Mouse (Mus musculus): ENCODE measurements around the gene Smpd1.
A peak's percentile ranks its signal among the peaks of the same experiment; 100 is the strongest.

Smpd1 gene

DNA sequence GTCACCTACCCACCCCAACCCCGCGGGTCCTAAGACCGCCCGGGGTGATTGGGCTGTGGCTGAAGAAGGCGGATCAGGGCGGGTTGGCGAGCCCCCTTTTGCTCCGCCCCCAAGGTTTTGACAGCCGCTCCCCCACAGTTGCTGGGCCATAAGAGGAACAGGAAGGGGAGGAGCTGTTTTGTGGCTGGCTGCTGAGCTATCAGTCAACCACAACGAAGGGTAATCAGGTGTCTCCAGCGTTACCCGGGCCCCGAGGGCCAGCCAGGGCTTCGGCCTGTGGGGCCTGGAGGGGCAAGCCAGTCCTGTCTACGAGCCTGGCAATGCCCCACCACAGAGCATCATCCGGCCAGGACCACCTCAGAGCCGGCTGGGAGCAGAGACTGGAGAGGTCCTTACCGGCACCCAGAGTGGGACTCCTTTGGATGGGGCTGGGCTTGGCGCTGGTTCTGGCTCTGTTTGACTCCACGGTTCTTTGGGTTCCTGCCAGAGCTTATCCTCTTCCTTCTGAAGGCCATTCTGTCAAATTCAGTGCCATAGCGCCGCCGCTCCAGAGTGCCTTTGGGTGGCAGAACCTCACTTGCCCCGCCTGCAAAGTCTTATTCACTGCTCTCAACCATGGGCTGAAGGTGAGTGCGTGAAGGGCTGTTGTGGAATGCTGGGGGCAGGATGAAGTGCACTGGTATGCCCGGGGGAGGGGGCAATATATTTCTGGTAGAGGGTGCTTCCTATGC lies at the start of gene Smpd1:
Smpd1 (plus strand) TSS at position 149 of the 731 bp plus-strand sequence.
- peak; percentile 96 for DNase-seq

DNA sequence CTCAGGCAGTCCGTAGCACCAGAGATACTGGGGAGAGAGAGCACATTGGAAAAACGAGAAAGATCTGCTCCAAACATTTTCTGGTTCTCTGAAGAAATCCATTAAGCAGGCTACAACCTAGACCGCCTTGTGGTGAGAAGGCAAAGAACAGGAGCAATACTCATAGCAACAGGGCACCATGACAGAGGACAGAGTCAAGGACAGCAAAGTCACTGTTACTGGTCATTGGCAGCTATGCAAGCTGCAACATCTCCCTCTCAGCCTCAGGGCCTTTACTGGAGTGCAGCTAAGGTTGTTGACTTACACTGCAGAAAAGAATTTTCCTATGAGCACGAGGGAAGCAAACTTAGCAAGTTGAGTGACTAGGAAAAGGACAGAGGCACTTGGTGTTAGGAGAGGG lies 46.9 kb upstream of the Smpd1 start:
- no peak for DNase-seq

- no peak for DNase-seq
Measured at GRCm38 (mm10) chr7:105510143-105510542, 44.0 kb upstream of the Smpd1 start.

GRCm38 (mm10) chr7:105513845-105514291 lies 40.3 kb upstream of the Smpd1 start:
- no peak for DNase-seq

GRCm38 (mm10) chr7:105514561-105514960 lies 39.6 kb upstream of the Smpd1 start:
- DNase-seq: no peak

GRCm38 (mm10) chr7:105515178-105515577 lies 39.0 kb upstream of the Smpd1 start:
- DNase-seq: peak; percentile 47

DNA sequence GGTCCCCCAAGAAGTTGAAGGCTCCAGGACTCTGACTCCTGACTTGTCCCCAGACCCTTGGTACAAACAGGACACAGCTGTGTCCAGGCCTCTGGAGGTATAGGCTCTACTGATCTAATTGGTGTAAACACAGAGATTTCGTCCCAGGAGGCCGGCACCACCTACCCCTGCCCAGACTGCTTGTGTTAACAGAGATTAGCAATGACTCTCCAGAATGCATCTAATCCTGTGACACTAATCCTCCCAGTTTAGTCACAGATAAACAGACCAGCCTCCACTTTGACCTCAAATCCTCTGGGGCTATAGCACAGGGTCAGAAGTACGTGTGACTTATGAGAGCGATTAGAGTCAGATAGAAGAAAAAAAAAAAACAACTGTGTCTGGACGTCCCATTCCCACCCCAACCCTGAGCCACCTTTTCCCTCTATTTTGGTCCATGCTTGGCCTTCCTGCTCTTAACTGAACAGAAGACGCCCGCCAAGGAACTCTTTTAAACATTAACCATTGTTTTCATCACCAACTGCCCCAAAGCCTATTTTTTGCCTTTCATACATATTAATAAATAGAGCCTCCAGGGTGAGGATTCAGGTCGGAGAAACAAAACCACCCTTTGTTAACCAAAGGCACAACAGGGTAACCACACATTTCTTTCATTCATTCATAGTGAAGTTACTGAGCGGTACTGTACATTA lies 37.3 kb upstream of the Smpd1 start:
- no peak for DNase-seq

GRCm38 (mm10) chr7:105519336-105519735 lies 34.8 kb upstream of the Smpd1 start:
- DNase-seq: peak; percentile 39

- no peak for DNase-seq
Measured at GRCm38 (mm10) chr7:105519771-105520170, 34.4 kb upstream of the Smpd1 start.

GRCm38 (mm10) chr7:105520201-105520600 lies 34.0 kb upstream of the Smpd1 start:
- DNase-seq: no peak

DNA sequence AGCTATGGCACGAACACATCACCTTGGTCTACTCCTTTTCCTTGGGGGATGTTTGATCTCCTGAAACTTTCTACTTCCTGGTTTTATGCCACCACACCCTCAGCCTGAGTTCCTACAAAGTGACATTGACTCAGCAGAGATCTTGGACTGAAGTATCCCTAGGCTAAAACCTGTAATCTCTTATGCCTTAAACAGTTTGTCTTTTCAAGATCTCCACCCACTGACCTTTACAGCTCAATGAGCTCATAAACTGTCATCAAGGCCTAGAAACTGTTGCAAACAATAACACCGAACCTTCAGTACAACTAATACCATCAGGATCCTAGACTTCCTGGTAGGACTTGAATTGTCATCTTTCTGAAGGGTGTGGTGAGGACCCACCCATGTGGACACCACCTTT lies 29.9 kb upstream of the Smpd1 start:
- no peak for DNase-seq

DNA sequence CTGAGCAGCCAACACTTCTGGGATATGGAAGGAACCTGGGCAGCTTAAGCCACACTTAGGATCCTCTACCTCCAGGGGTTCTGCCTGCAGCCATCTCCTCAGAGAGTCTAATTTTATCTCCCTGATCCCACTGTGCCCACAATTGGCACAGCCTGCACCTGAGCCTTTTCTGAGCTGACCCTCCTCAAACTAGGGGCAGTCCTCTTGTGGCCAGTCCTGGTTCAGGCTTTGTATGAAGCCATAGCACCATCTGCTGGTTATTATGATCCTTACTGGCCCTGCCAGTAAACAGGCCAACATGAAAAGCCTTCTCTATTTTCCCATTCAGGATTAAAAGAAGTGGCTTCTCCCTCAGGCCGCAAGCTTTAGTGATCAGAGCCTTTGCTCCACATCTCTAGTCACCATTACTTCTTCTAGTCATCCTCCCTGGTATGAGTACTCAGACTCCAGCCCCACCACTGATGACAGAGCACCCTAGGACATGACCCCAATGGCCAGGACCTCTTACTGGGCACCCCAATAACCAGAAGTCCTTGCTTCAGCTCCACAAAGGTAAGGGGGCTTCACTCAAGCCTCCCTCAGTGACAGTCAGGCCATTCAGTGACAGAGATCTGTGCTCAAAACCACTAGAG lies 26.7 kb upstream of the Smpd1 start:
- DNase-seq: peak; percentile 46

- DNase-seq: no peak
Measured at GRCm38 (mm10) chr7:105528094-105528493, 26.1 kb upstream of the Smpd1 start.

DNA sequence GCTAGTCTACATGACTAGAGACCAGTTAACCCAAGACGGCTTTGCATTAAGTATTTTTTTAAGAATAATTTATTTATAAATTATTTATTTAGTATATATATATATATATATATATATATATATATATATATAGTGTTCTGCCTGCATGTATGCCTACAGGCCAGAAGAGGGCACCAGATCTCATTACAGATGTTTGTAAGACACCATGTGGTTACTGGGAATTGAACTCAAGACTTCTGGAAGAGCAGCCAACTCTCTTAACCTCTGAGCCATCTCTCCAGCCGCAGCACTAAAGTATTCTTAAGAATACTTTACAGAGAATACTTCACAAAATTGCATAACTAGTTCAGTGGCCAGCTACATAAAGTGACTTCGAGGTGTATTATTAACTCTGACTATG lies 20.0 kb upstream of the Smpd1 start:
- DNase-seq: no peak

DNA sequence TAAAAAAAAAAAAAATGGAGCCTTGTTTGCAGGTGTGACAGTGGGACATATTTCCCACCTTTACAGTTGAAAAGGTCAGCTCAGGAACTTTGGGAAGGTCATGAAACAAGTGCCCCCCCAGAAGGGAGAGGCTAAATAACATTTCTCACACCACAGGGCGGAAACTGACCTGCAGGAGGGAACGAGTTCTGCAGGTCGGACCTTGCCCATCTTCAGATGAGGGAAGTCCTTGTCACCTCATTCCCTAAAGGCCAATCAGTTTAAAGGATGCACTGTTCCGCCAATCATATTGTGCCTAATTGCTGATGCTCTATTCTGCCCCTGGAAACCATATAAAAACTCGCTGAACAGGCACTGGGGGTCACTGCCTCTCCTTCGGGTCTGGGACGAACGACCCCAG lies 8.2 kb upstream of the Smpd1 start:
- DNase-seq: no peak

- no peak for DNase-seq
Measured at GRCm38 (mm10) chr7:105547970-105548369, 6.2 kb upstream of the Smpd1 start.

DNA sequence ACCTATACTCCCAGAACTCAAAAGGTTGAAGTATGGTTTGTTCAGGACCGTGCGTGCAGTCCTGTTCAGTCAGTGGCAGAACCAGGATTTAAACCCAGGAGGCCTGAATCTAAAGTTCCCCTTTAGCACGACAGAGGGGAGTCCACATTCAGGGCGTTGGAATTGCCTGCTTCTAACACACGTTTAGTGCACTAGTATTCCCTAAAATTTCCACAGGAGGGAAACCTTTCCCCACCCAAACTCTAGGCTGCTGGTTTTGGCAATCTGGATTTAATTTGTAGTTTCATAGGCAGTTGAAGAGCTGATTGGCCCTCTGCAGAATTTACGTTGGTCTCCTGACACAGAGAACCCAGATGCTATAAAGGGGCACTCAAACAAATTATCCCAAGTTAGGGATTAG lies 5.1 kb upstream of the Smpd1 start:
- peak; percentile 83 for DNase-seq

GRCm38 (mm10) chr7:105553456-105554211 lies 526 bp upstream of the Smpd1 start:
- no peak for DNase-seq

DNA sequence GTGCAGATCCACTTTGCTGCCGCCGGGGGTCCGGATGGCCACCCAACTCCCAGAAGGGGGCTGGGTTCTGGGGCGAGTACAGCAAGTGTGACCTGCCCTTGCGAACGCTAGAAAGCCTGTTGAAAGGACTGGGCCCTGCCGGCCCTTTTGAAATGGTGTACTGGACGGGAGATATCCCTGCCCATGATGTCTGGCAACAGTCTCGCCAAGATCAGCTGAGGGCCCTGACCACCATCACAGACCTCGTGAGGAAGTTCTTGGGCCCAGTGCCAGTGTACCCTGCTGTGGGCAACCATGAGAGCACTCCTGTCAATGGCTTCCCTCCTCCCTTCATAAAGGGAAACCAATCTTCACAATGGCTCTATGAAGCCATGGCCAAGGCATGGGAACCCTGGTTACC lies 1.4 kb downstream of the Smpd1 start:
- DNase-seq: peak; percentile 76

GRCm38 (mm10) chr7:105556406-105556805 lies 2.2 kb downstream of the Smpd1 start:
- DNase-seq: peak; percentile 65

- DNase-seq: peak; percentile 61
Measured at GRCm38 (mm10) chr7:105557671-105558070, 3.5 kb downstream of the Smpd1 start.

GRCm38 (mm10) chr7:105559016-105559415 lies 4.9 kb downstream of the Smpd1 start:
- DNase-seq: peak; percentile 44

DNA sequence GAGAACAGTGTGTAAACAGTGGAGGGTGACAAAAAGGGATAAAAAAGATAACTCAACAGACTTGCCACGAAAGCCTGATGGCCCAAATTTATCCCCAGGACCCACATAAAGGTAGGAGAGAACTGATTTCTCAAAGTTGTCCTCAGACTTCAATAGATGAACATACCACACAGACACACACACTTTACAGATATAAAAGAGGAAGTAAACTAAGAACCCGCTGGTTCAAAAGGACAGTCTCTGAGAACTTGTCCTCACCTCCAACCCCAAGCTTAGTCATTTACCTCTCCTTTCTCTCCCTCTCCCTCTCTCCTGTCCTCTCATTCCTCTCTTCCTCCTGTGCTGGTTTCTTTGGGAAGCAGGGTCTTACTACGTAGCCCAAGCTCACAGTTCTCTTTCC lies 8.2 kb downstream of the Smpd1 start:
- no peak for DNase-seq

Measured in cerebellum, adult 9-10 months (tissue).